Mouse (Mus musculus) ES-Bruce4 (cell line): ENCODE measurements at regions not wholly inside any gene's neighbourhood (a gene's known extent, or its start where the extent isn't known, plus 50 kb on each side); places are given as distances from the start of the nearest gene placed in this dataset.

Experiments used
- H3K27ac ChIP-seq: 2 replicates; pipeline ENCODE4 v1.5.1; 2012; ENCODE audit warnings: low read length, inconsistent platforms; ENCODE audit not compliant: insufficient read depth
- H3K27me3 ChIP-seq: 2 replicates; pipeline ENCODE4 v1.6.1; 2012; ENCODE audit warnings: mild to moderate bottlenecking, low read length, inconsistent platforms; ENCODE audit not compliant: control insufficient read depth, poor library complexity, insufficient read depth, severe bottlenecking
- H3K36me3 ChIP-seq: 2 replicates; pipeline ENCODE4 v1.6.1; 2012; ENCODE audit warnings: inconsistent platforms, mild to moderate bottlenecking, low read length, moderate library complexity; ENCODE audit not compliant: control insufficient read depth, poor library complexity, insufficient read depth, severe bottlenecking
- H3K4me1 ChIP-seq: one replicate; pipeline ENCODE4 v1.8.1; 2011; ENCODE audit warnings: low read length; ENCODE audit not compliant: control insufficient read depth, insufficient read depth
- H3K4me3 ChIP-seq: 2 replicates; pipeline ENCODE4 v1.5.1; 2011; ENCODE audit warnings: low read depth, mild to moderate bottlenecking, low read length
- H3K9ac ChIP-seq: 2 replicates; pipeline ENCODE4 v1.6.1; 2012; ENCODE audit warnings: low read depth, mild to moderate bottlenecking, inconsistent platforms; ENCODE audit not compliant: poor library complexity, severe bottlenecking
- H3K9me3 ChIP-seq: replicated peaks from 2 replicates; pipeline ENCODE4 v1.6.1; 2012; ENCODE audit warnings: mild to moderate bottlenecking, low read length, inconsistent platforms; ENCODE audit not compliant: control insufficient read depth, poor library complexity, insufficient read depth, severe bottlenecking
- CTCF ChIP-seq: IDR thresholded peaks from one replicate; pipeline ENCODE4 v1.8.1; 2011; ENCODE audit warnings: low read depth, low read length
- EP300 ChIP-seq: IDR thresholded peaks from 2 replicates; pipeline ENCODE4 v1.6.1; 2011; ENCODE audit warnings: low read depth, low read length; ENCODE audit not compliant: insufficient read depth
- POLR2A ChIP-seq: IDR thresholded peaks from one replicate; pipeline ENCODE4 v1.8.1; 2011; ENCODE audit warnings: low read length; ENCODE audit not compliant: insufficient read depth

- TF ChIP-seq EP300 (no peak), CTCF (no peak), POLR2A (no peak)
- H3K27ac ChIP-seq = no peak overlapping the region
- H3K4me3 ChIP-seq = no peak overlapping the region
- no peaks in the 10 kb centered on the region for H3K36me3 ChIP-seq
- no peaks in the 10 kb centered on the region for H3K4me1 ChIP-seq
- H3K27me3 ChIP-seq = no peaks in the 10 kb centered on the region
- H3K9ac ChIP-seq = no peak overlapping the region
- no peaks in the 10 kb centered on the region for H3K9me3 ChIP-seq
Observed at GRCm38 (mm10) chr12:15895215-15895614, 78.5 kb upstream of the Trib2 start.

GRCm38 (mm10) chr12:15890591-15890990, 73.9 kb upstream of the Trib2 start:
- Histone ChIP-seq H3K4me1 (no peaks in the 10 kb centered on the region), H3K36me3 (no peaks in the 10 kb centered on the region), H3K9me3 (no peaks in the 10 kb centered on the region), H3K27me3 (no peaks in the 10 kb centered on the region), H3K4me3 (no peak overlapping the region), H3K27ac (no peak overlapping the region), H3K9ac (no peak overlapping the region)
- no peak for TF ChIP-seq EP300

GRCm38 (mm10) chr12:15879907-15880430, 63.2 kb upstream of the Trib2 start:
- no peaks in the 10 kb centered on the region for H3K4me1 ChIP-seq
- no peak overlapping the region for H3K27ac ChIP-seq
- no peak for TF ChIP-seq EP300
- no peak for TF ChIP-seq POLR2A
- no peak for TF ChIP-seq CTCF
- H3K27me3 ChIP-seq = no peaks in the 10 kb centered on the region; the same call in 1 of the 2 replicates
- H3K9ac ChIP-seq = no peak overlapping the region
- no peak overlapping the region for H3K4me3 ChIP-seq
- H3K9me3 ChIP-seq = no peaks in the 10 kb centered on the region
- H3K36me3 ChIP-seq = no peaks in the 10 kb centered on the region
